Mouse (Mus musculus): Measurements from ENCODE around the gene Abcf2.

Gene Abcf2

GRCm38 (mm10) chr5:24530042-24530689, 47.1 kb downstream of the Abcf2 start:
- DNase-seq (ENCODE audit: extremely low spot score, low read depth, low spot score): peak; percentile 67

GRCm38 (mm10) chr5:24527780-24528179, 49.5 kb downstream of the Abcf2 start:
- no peak for DNase-seq (ENCODE audit: extremely low spot score, low read depth, low spot score)

GRCm38 (mm10) chr5:24526889-24527230, 50.4 kb downstream of the Abcf2 start, which contains the start of gene Gbx1:
Gbx1 (minus strand) TSS chr5:24527202.
- no peak for DNase-seq (ENCODE audit: extremely low spot score, low read depth, low spot score)

DNA sequence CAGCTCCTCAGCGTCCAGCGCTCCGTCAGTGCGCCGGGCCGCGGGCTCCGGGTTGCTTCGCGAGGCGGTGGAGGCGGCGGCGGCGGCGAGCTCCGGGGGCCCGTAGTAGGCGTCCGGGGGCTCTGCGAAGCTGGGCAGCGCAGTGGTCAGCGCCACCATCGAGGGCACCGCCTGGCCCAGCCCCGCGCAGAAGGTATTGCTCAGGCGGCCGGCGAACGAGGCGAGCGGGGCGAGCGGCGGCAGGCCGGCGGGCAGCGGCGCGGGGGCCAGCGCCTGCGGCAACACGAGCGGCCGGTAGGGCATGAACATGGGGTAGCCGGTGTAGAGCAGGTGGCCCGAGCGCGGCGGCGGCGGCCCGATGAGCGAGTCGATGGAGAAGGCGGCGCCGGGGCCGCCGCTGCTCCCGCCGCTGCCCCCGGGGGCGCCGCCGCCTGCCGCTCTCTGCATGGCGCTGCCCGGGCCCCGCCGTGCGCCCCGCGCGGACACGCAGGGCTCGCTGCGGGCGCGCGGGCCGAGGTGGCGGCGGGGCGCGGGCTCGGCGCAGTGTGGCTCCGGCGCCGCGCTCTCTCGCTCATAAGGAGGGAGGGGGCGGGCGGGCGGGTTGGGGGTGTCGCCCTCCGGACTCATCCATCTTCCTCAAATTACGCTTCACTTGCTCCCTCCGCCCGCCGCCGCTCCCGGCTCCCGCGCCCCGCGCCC, 50.9 kb downstream of the Abcf2 start:
- no peak for DNase-seq (ENCODE audit: extremely low spot score, low read depth, low spot score)

GRCm38 (mm10) chr5:24525360-24526189, 51.7 kb downstream of the Abcf2 start:
- no peak for DNase-seq (ENCODE audit: extremely low spot score, low read depth, low spot score)

- DNase-seq (ENCODE audit: extremely low spot score, low read depth, low spot score): no peak
Measured at GRCm38 (mm10) chr5:24524522-24524921, 52.7 kb downstream of the Abcf2 start.

- DNase-seq (ENCODE audit: extremely low spot score, low read depth, low spot score): no peak
Measured at GRCm38 (mm10) chr5:24523806-24524205, 53.5 kb downstream of the Abcf2 start.

DNA sequence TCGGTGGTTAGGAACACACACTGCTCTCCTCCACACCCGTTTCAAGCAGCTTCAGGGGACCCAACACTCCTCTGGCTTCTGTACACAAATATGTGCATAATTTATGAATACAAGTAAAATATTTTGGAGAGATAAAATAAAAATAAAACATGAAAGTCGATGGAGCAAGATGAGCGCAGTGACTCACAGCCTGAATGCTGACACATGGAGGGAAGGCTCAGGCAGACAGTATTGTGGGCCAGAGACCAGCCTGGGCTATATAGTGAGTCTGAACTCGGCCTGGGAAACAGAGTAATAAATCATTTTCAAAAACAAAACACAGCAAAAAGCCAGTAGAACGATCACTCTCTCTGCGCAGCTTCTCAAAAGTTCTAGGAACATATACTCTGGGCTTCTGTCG, 55.9 kb downstream of the Abcf2 start:
- no peak for DNase-seq (ENCODE audit: extremely low spot score, low read depth, low spot score)

All from hindlimb bud, embryonic 11.5 days (tissue).